Mouse (Mus musculus) spleen, embryonic (tissue): ENCODE results near the gene Mocs1.

Experiments
- CTCF ChIA-PET: fragments of 350-600 bp; sonication (Branson Sonifier 250); formaldehyde crosslinking; loops from one replicate; lab custom pipeline; 2022; lab: Charles Lee

Mocs1 gene

GRCm38 (mm10) chr17:49428239-49428688 is at the start of gene Mocs1:
Gene Mocs1, plus strand, starts transcription at chr17:49428362.
- CTCF ChIA-PET: no interaction called here

DNA sequence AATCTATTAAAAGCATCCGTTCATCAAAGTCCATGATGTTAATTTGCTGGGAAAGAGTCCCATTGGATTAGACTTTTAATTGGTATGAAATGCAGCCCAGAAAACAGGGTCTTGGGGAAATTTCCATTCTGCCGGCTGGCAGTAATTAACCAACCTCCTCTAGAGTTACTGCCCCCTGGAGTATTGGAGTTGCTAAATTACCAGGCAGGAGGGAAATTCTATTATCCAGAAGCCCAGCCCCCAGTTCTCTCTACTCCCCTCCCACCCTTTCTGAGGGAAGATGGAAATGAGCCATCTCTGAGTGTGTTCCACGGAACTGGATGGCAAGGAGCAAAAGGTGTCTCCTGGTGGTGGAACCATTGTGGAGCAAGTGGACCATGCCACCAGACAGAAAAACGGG is 48.5 kb upstream of the Mocs1 start:
- CTCF ChIA-PET: no interaction called here

GRCm38 (mm10) chr17:49384217-49384943 is 43.8 kb upstream of the Mocs1 start:
- CTCF ChIA-PET: interaction anchor here (0.6 kb wide), 1 partner anchor 459 kb away, joined by 4 read pairs; no protein-coding TSS in a partner anchor

DNA sequence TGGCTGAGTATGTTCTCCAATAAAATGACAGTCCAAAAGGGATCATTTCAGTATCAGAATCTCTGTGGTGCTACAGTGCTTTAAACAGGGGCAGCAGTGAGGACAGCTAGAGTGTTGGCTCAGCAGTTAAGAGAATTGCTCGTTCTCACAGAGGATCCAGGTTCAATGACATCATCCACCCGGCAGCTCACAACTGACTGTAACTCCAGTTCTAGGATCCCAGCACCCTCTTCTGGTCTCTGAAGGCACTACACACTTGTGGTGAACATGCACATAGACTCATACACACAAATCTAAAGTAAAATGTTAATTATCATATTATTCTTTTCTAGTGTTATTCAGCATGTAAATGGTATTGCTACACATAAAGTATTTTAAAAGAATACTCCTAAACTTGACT is 40.4 kb upstream of the Mocs1 start:
- CTCF ChIA-PET: no interaction called here

DNA sequence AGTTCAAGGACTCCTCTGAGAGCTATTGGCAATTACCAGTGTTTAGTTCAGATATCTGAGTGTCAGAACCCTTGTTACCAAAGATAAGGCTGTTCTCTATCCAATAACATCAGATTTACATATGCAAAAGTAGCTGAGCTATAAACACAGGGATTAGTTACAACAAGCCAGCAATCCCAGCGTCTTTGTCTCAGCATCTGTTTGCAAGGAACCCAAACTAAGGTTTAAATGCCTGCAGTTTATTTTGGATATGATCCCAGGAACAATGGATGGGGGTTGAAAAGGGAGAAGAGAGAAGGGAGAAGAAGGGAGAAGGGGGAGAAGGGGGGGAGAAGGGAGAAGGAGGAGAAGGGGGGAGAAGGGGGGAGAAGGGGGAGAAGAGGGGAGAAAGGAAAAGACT is 35.4 kb upstream of the Mocs1 start:
- CTCF ChIA-PET: no interaction called here

GRCm38 (mm10) chr17:49394836-49395235 is 33.3 kb upstream of the Mocs1 start:
- CTCF ChIA-PET: interaction anchor here (0.7 kb wide), 1 partner anchor 798 kb away, joined by 4 read pairs; no protein-coding TSS in a partner anchor

DNA sequence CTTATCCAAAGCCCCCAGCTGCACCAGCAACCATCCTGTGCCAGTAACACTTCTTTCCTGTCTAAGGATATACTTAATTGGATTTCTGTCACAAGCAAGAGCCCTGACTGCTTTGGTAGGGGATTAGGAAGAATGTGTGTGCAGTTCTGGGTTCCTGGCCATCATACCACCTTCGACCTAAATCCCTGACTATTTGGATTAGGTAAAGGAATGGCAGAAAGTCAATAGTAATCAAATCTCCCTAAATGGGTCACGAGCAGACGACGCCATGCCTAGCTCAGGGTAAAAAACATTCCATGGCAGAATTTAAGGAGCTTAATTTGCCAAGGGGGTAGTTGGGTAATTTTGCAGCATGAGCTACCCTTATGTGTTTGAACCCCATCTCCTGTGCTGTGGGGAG is 28.6 kb upstream of the Mocs1 start:
- CTCF ChIA-PET: interaction anchor here (1.7 kb wide), 1 partner anchor 17 kb away, joined by 5 read pairs; no protein-coding TSS in a partner anchor

- CTCF ChIA-PET: interaction anchor here (1.7 kb wide), 1 partner anchor 18 kb away, joined by 5 read pairs; no protein-coding TSS in a partner anchor
Measured at GRCm38 (mm10) chr17:49400130-49400529, 28.0 kb upstream of the Mocs1 start.

DNA sequence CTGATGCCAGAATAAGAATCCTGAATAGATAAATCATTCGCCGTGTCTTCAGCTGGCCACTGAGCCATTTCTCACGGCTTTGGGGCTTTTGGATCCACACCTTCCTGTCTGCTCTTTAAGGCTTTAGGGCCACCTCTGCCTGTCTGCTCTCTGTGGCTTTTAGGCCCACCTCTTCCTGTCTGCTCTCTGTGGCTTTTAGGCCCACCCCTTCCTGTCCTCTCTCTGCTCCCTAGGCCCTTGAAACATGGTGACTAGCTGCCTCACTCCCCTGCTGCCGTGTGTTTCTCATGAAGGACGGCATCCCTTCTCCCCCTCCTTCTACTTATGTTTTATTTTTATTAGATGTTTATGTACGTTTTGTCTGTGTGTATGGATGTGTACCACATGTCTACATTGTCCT is 25.0 kb upstream of the Mocs1 start:
- CTCF ChIA-PET: interaction anchor here (0.5 kb wide), 1 partner anchor 1102 kb away, joined by 5 read pairs; no protein-coding TSS in a partner anchor

- CTCF ChIA-PET: no interaction called here
Measured at GRCm38 (mm10) chr17:49405927-49406326, 22.2 kb upstream of the Mocs1 start.

GRCm38 (mm10) chr17:49412974-49413373 is 15.2 kb upstream of the Mocs1 start:
- CTCF ChIA-PET: interaction anchor here (0.6 kb wide), 1 partner anchor 325 kb away, joined by 3 read pairs; no protein-coding TSS in a partner anchor

DNA sequence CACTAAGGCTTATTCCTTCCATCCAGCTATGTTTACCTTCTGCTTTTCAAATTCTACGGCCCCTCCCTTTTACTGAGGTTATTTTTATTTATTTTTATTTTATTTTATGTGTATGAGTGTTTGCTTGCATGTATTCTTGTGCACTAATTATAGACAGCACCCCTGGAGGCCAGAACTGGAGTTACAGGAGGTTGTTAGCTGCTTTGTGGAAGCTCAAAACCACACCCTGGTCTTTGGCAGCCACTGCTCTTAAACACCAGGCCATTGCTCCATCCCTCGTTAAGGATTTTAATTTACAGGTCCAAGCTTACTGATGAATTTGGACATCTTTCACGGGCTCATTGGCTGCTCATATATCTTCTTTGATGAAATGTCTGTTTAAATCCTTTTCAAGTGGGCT is 14.6 kb upstream of the Mocs1 start:
- CTCF ChIA-PET: interaction anchor here (0.6 kb wide), 1 partner anchor 326 kb away, joined by 3 read pairs; no protein-coding TSS in a partner anchor

- CTCF ChIA-PET: no interaction called here
Measured at GRCm38 (mm10) chr17:49416228-49416627, 11.9 kb upstream of the Mocs1 start.

- CTCF ChIA-PET: no interaction called here
Measured at GRCm38 (mm10) chr17:49419813-49420212, 8.3 kb upstream of the Mocs1 start.

DNA sequence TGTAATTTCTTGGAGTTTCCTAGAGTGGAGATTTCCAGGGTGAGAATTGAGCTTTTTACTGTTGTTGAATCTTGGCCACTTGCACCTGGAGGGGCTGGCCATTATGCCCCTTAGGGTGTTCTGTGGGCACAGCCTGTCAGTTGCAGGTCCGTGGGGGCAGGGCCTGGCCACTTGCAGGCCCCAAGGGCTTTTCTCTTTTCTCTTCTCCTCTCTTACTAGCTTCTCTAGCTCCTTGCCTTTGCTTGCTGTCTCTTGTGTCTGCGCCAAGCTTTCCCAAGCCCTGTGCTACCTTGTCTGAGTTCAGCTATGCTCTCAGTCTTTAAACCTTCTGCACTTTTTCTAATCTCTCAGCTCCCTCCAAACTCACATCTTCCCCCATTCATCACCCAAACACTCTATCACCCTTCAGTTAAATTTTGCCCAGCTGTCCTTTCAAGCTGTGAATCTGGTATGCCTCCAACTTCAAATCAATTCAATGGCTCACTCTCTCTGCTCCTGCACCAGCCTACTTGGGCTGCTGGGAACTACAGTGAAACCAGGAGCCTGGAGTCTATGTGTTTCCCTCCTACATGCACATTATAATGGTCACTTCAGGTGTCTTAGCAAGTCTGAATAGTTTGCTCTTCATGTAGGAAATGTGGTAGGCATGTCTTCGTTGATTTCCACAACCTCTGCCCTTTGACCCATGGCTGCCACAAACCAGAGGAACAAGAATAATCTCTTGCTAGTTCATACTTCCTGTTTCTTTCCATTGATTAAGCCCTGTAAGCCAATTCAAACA is 5.7 kb upstream of the Mocs1 start:
- CTCF ChIA-PET: no interaction called here

GRCm38 (mm10) chr17:49423067-49423325 is 5.2 kb upstream of the Mocs1 start:
- CTCF ChIA-PET: no interaction called here

- CTCF ChIA-PET: interaction anchor here (0.7 kb wide), 1 partner anchor 15 kb away, joined by 10 read pairs; no protein-coding TSS in a partner anchor
Measured at GRCm38 (mm10) chr17:49423872-49424271, 4.3 kb upstream of the Mocs1 start.

DNA sequence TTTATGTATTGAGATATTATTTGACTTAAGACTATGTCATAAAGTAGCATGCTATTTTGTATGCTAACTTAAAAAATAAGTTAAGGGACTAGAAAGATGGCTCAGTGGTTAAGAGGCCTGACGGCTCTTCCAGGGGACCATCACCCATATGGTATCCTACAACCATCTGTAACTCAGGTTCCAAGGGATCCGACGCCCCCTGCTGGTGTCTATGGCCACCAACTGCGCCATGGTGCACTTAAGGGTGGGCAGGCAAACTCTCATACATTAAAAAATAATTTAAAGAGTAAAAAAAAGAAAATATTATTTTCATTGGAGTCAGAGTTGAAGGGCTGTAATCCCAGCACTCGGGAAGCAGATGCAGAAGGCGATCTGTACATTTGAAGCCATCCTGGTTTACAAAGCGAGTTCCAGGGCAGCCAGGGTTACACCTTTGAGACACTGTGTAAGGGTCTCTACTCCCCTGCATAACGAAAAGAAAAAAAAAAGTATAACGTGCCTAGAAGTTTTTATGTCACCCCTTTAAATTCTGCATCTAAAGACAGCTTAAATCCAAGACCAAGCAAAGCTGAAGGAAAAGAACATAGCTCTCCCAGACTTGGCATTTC is 427 bp upstream of the Mocs1 start:
- CTCF ChIA-PET: no interaction called here

DNA sequence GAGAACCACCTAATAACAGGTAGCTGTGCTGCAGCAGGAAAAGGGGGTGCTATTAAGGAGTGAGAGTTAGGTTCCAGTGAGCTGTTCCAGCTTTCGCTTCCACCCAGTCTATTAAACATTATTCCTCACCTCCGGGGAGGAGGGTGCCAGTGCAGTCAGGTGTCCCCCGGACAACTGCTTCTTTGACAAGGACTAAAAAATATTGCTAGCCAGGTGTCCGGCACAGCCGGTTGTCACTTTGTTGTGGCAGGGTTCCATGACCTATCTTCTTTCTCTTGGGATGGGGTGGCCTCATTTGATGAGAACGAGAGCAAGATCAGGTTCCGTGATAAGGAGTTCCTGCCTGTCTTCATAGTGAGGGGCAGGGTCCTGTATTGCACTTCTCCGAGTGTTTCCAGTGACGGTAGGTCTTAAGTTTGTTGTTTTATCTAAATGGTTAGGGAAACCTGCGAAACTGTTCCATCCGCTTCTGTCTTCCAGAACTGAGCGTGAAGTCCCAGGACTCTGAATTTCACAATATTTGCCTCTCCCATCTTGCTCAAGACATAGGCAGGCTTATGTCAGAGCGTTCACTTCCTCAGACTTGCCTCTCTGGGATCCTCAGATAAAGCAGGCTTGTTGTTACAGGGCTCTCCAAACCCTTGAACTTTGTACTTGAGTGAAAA is 721 bp downstream of the Mocs1 start:
- CTCF ChIA-PET: no interaction called here

DNA sequence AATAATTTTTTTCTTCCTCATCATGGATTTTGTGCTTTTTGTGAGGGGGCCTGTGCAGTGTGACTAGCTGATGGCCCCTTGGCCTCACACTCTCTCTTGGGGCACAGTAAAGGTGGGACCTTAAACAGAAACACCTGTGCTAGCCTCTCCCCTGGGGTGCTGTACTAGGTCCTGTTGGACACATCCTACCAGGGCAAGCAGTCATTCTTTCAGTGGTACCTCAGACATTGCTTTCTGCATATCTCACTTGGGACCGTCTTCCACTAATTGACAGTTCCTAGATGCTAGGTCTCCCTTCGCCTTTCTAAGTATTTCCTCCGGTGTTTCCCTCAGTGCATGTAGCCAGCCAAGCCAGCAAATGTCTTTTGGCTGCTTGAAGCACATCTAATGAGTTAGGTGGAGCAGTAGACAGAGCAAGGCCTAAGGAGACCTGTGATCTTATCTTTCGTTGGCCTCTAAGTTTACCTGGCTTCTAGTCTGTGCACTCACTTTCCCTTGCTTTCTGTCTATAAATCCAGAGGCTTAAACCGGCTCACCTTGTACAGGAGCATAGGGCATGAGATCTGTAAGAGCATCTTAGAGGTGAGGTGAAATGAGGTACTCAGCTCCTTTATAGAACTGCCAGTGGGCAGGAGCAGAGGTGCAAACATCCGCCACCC is 1.4 kb downstream of the Mocs1 start:
- CTCF ChIA-PET: no interaction called here

- CTCF ChIA-PET: no interaction called here
Measured at GRCm38 (mm10) chr17:49430136-49430535, 2.0 kb downstream of the Mocs1 start.
